In genomic region chr13:76384664-76385435, GRCm38 (mm10) we compare ENCODE assay signal across 8 mouse cellular contexts. TPM values are rescaled to one million over a fixed set of nuclear protein-coding genes. Genes with fewer than 3 reads are reported as not detected.
DNase-seq lines count a peak whose midpoint lies in the region; ATAC-seq lines count a peak whose summit lies in the region.

No protein-coding gene starts in this region.

- no peaks in the 10 kb centered on the region for H3K9me3 ChIP-seq in intestine, embryonic 16.5 days (ENCODE audit: control insufficient read depth, low read length)

- peak overlapping the region; percentile 69 for H3K4me3 ChIP-seq in intestine, embryonic 16.5 days (ENCODE audit: low read length)

- intact Hi-C loops in left cerebral cortex, postnatal 4 days (cut with DNase I) = no loop called here

- H3K27me3 ChIP-seq in intestine, embryonic 16.5 days (replicated peaks; ENCODE audit: control insufficient read depth, insufficient read depth, low read length) = peaks cover 4% of the 10 kb centered on the region; the same call in 1 of the 2 replicates

- H3K4me2 ChIP-seq in intestine, embryonic 16.5 days (ENCODE audit: low read depth, low read length) = peak overlapping the region; percentile 96

- no peaks in the 10 kb centered on the region for H3K36me3 ChIP-seq in intestine, embryonic 16.5 days (ENCODE audit: control insufficient read depth, insufficient read depth, low read length)

- 2% methylated on average over 54 of the region's 58 CpGs for WGBS in intestine, embryonic 16.5 days

- DNase-seq in adrenal gland, adult 8-10 months = peak; percentile 10
- no peak for DNase-seq in adrenal gland, adult 2 months
- peak; percentile 74 for DNase-seq in embryo, embryonic 10.5 days (ENCODE audit: low spot score)
- DNase-seq in gastrocnemius, postnatal 4 days (ENCODE audit: low spot score in 2 of 2) = peak; percentile 24 to 58
- DNase-seq in left cerebral cortex, postnatal 4 days = peak; percentile 81
- DNase-seq in right cerebral cortex, postnatal 36 days (ENCODE audit: low spot score in 2 of 2) = peak; percentile 39 to 47

- ATAC-seq in intestine, embryonic 16.5 days = peak; percentile 83
- ATAC-seq in megakaryocyte progenitor cell, adult 5-6 weeks (replicated peaks; ENCODE audit: poor library complexity) = peak; percentile 68

- peaks cover 9% of the 10 kb centered on the region for H3K4me1 ChIP-seq in intestine, embryonic 16.5 days (ENCODE audit: control insufficient read depth, insufficient read depth, low read length)

- H3K27ac ChIP-seq in intestine, embryonic 16.5 days (ENCODE audit: low read length) = no peak overlapping the region

- H3K9ac ChIP-seq in intestine, embryonic 16.5 days (ENCODE audit: low read depth, low read length) = peak overlapping the region; percentile 68

RNA-seq across cellular contexts. Expression of gene Mctp1, which starts 0.5 kb away (rescaled TPM):
- 1 to 10 TPM; 1.5 to 3.8 (median 2.7) TPM for total RNA-seq in adrenal gland, adult 8-10 months (2022)
- total RNA-seq in adrenal gland, adult 2 months (2021) = 1 to 10 TPM; 1.1 to 1.7 TPM
- polyA plus RNA-seq in adrenal gland, adult 2 months (2012; rRNA removed) = 0.29 and 0.35 TPM in 2 replicates
- 1 to 10 TPM; 2.6 to 2.8 TPM for total RNA-seq in gastrocnemius, postnatal 4 days (2021)
- polyA plus RNA-seq in intestine, embryonic 16.5 days (2015; fragmentation: Nextera tagmentation; extraction: Ambion mirVana) = 0.33 and 0.65 TPM in 2 replicates
- 10 to 100 TPM; 31.9 to 36.7 TPM for total RNA-seq in left cerebral cortex, postnatal 4 days (2021)
- total RNA-seq in megakaryocyte progenitor cell, adult 5-6 weeks (2015) = 71.7 and 78.7 TPM in 2 replicates
- 68.6 and 87.1 TPM in 2 replicates for total RNA-seq in megakaryocyte progenitor cell, adult 5-6 weeks (2017)

Comparison
In these comparisons a context has a peak if more than half of its experiments do, and no peak if none do; other contexts are left out.
1. RNA of gene Mctp1, which starts 0.5 kb away (total RNA-seq): 68.6 to 87.1 TPM in megakaryocyte progenitor cell, adult 5-6 weeks and 31.9 to 36.7 TPM in left cerebral cortex, postnatal 4 days; 1.5 to 3.8 TPM in adrenal gland, adult 8-10 months, 2.6 to 2.8 TPM in gastrocnemius, postnatal 4 days and 1.1 to 1.7 TPM in adrenal gland, adult 2 months; every median in the first group is over 4 times any median in the second.